Mouse (Mus musculus) 416B (cell line): ENCODE data around the gene Carmil2.
A peak's percentile ranks its signal among the peaks of the same experiment; 100 is the strongest.

Source experiments
- DNase-seq: peaks from one replicate; pipeline ENCODE4 v3.0.0; 2011; ENCODE audit warnings: low read depth

Gene Carmil2

GRCm38 (mm10) chr8:105695080-105695780 is 9.2 kb downstream of the Carmil2 start:
- DNase-seq: no peak

GRCm38 (mm10) chr8:105697196-105697780 is 11.2 kb downstream of the Carmil2 start:
- DNase-seq: no peak

GRCm38 (mm10) chr8:105698734-105699133 is 12.7 kb downstream of the Carmil2 start:
- no peak for DNase-seq

GRCm38 (mm10) chr8:105699488-105700215 is 13.6 kb downstream of the Carmil2 start:
- DNase-seq: no peak

- DNase-seq: peak; percentile 79
These were observed 14.5 kb downstream of the Carmil2 start for GRCm38 (mm10) chr8:105700566-105700965.

GRCm38 (mm10) chr8:105700966-105701824 is 15.1 kb downstream of the Carmil2 start, which contains the start of the genes Acd and Pard6a:
Gene Acd, minus strand, starts transcription at chr8:105701102.
Gene Pard6a, plus strand, starts transcription at chr8:105701148.
- DNase-seq: peak; percentile 95

GRCm38 (mm10) chr8:105702001-105702401 is 15.9 kb downstream of the Carmil2 start:
- no peak for DNase-seq

GRCm38 (mm10) chr8:105702731-105703415 is 16.8 kb downstream of the Carmil2 start:
- DNase-seq: no peak

GRCm38 (mm10) chr8:105704146-105704812 is 18.2 kb downstream of the Carmil2 start:
- no peak for DNase-seq

GRCm38 (mm10) chr8:105704955-105705354 is 18.9 kb downstream of the Carmil2 start:
- DNase-seq: no peak

- DNase-seq: no peak
These were observed 20.4 kb downstream of the Carmil2 start for GRCm38 (mm10) chr8:105706426-105706825.

GRCm38 (mm10) chr8:105707498-105708403 is 21.7 kb downstream of the Carmil2 start, which contains the start of the genes 4933405L10Rik and Enkd1:
Gene 4933405L10Rik, plus strand, starts transcription at chr8:105707655.
Gene Enkd1, minus strand, starts transcription at chr8:105708210.
- peak; percentile 95 for DNase-seq

- no peak for DNase-seq
These were observed 22.6 kb downstream of the Carmil2 start for GRCm38 (mm10) chr8:105708675-105709074.

- no peak for DNase-seq
These were observed 23.2 kb downstream of the Carmil2 start for GRCm38 (mm10) chr8:105709317-105709716.

GRCm38 (mm10) chr8:105712286-105712685 is 26.2 kb downstream of the Carmil2 start:
- DNase-seq: no peak

- DNase-seq: peak; percentile 93
These were observed 28.1 kb downstream of the Carmil2 start for GRCm38 (mm10) chr8:105714139-105714538.

GRCm38 (mm10) chr8:105715042-105715441 is 29.0 kb downstream of the Carmil2 start:
- DNase-seq: peak; percentile 85

GRCm38 (mm10) chr8:105716302-105716945 is 30.4 kb downstream of the Carmil2 start:
- DNase-seq: no peak

GRCm38 (mm10) chr8:105719637-105720036 is 33.6 kb downstream of the Carmil2 start:
- no peak for DNase-seq
